Mouse (Mus musculus) neutrophil, adult 83 days (primary cell): ENCODE data around the gene Dmrt2. TPM values are rescaled to one million over a fixed set of nuclear protein-coding genes. Genes with fewer than 3 reads are reported as not detected.

Experiments used
- total RNA-seq, 2 experiments: library from RNA; stranded (reverse); gene quantifications; one replicate each; pipeline ENCODE4 v1.2.4; 2023

Gene Dmrt2
- not detected for total RNA-seq

DNA sequence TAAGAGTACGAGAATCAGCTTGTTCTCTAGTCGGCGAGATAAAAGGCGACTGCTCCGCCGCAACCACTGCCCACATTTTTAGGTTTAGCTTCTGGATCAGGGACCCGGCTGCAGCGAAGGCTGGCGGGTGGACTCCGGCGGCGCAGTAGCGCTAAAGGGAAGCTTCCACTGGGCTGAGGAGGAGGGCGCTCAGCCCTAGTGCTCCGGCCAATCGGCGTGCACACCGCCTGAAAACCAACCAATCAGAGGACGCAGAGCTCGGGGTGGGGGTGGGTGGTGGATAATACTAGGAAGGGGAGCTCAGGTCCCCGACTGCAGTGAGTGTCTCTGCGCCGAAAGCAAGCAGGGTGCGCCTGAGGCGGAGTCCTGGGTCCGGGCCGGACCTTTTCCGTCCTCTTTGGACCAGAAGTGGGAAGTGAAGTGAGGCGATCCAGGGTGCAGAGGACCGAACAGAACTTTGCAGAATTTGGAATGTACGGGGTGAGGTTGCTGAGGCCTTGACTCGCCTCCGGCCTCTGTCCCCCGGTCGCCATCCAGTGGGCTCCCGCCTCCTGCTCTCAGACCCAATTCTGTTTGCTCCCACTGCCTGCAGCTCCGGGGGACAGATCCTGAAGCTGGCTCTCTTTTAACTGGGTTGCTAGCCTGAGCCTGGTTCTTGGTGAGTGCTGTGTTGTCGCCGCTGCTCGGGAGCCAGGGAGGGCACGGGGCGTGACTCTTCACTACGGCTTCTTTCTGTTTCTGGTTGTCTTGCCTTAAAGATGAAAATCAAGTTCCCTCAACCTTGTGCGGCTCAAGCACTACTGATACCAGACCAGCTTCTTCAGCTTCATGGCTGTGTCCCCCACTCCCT lies at the start of gene Dmrt2:
Dmrt2 (plus strand) TSS at position 311 of the 850 bp plus-strand sequence.

Other genes with a start within 250 kb of the Dmrt2 start
- not detected for gene Dmrt1, start 166.8 kb upstream of the Dmrt2 start, total RNA-seq
- not detected for gene Dmrt3, start 62.1 kb upstream of the Dmrt2 start, total RNA-seq